Mouse (Mus musculus): Measurements from ENCODE around the gene Pgpep1l. TPM values are rescaled to one million over a fixed set of nuclear protein-coding genes. Genes with fewer than 3 reads are reported as not detected.

The Pgpep1l gene
- polyA plus RNA-seq, 1 experiment from 2014 or later, result not detected

DNA sequence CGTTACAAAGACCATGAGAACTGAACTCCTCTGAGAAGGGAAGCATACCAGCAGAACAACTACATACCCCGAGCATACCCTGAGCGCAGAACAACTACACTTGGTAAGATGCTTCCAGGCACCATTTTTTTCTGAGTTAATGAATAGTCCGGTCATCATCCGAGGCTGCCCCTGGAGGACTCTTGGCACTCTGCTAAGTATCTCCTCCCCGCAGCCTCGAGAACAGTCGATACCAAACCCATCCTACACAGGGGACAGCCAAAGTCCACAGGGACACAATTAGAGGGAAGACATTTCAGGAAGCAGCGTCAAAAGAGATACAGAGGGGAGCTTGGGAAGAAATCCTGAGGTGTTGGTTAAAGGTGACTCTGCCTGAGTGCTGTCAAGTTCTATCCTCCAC lies 22.8 kb downstream of the Pgpep1l start:
- Histone ChIP-seq H3K27ac (replicated peaks; ENCODE audit: low read depth, low read length) (no peak overlapping the region), H3K27me3 (ENCODE audit: control insufficient read depth, insufficient read depth, low read length) (no peaks in the 10 kb centered on the region), H3K9me3 (ENCODE audit: control insufficient read depth, low read length) (no peaks in the 10 kb centered on the region), H3K9ac (replicated peaks; ENCODE audit: low read length) (no peak overlapping the region), H3K36me3 (ENCODE audit: control insufficient read depth, insufficient read depth, low read length) (no peaks in the 10 kb centered on the region), H3K4me3 (replicated peaks; ENCODE audit: low read depth, low read length) (no peak overlapping the region), H3K4me1 (ENCODE audit: control insufficient read depth, insufficient read depth, low read length) (0 out of 2 replicates have a peak, but pooled peaks cover 3% of the 10 kb centered on the region), H3K4me2 (ENCODE audit: low read length) (no peak overlapping the region)
- DNase-seq, result no peak
- WGBS, result 73% methylated on average over 9 of the region's 9 CpGs
- no peak for ATAC-seq (ENCODE audit: low FRiP score, low TSS enrichment)

DNA sequence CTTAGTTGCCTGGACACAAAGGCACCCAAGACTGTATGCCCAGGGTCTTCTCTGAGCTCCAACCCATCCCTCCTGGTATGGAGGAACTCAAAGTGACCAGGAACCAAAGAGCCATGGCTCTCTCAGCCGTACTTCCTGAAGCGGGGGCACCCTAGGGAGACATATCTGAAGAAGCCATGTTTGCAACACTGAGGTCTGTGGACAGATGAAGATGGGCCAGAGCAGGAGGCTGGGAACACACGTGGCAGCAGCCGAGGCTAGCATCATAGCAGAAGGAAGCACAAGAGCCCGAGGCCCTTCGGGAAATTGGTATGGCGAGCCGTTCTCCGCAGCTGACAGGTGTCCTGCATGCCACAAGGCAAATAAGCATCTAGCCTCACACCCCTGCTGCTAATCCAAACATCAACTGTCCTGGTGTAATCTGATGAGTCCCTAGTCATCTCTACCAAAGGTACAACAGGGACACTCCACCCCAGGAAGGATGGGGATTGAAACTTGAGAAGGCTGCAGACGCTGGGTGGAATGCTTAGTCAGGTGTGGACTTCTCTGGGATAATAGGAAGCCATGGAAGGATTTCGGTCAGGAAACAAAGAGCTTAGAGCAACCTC lies 24.7 kb downstream of the Pgpep1l start:
- H3K9ac ChIP-seq (replicated peaks; ENCODE audit: low read length), result no peak overlapping the region
- 70% methylated on average over 11 of the region's 11 CpGs for WGBS

DNA sequence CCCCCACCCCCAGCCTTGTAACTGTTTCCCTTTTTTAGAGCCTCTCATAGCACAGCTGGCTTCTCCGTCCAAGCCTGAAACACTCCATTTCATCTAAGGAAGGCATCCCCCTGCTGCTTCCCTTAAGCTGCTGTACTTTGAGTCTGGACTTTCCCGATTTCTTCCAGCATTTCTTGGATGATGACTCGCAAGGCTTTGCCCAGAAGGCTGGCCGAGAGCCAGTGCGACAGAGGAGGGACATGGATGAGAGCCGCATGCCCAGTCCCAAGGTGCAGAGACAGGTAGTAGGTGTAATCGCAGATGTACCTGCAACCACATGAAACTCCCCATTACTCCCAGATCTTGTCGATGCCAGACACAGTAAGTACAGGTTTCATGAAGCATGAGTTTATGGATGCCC lies 27.2 kb downstream of the Pgpep1l start:
- DNase-seq (no peak), ATAC-seq (ENCODE audit: low FRiP score, low TSS enrichment) (no peak)
- Histone ChIP-seq H3K4me3 (replicated peaks; ENCODE audit: low read depth, low read length) (no peak overlapping the region), H3K9me3 (ENCODE audit: control insufficient read depth, low read length) (no peaks in the 10 kb centered on the region), H3K36me3 (ENCODE audit: control insufficient read depth, insufficient read depth, low read length) (peaks cover under 1% of the 10 kb centered on the region; the same call in 1 of the 2 replicates), H3K4me1 (ENCODE audit: control insufficient read depth, insufficient read depth, low read length) (0 out of 2 replicates have a peak, but pooled peaks cover 11% of the 10 kb centered on the region), H3K9ac (replicated peaks; ENCODE audit: low read length) (no peak overlapping the region), H3K27me3 (ENCODE audit: control insufficient read depth, insufficient read depth, low read length) (no peaks in the 10 kb centered on the region), H3K4me2 (ENCODE audit: low read length) (no peak overlapping the region), H3K27ac (replicated peaks; ENCODE audit: low read depth, low read length) (no peak overlapping the region)
- WGBS, result 80% methylated on average over 8 of the region's 8 CpGs

More for the DNA sequence above, 24.7 kb downstream of the Pgpep1l start:
- DNase-seq, result no peak
- H3K36me3 ChIP-seq (ENCODE audit: control insufficient read depth, insufficient read depth, low read length), result no peaks in the 10 kb centered on the region
- 0 out of 2 replicates have a peak, but pooled peaks cover 3% of the 10 kb centered on the region for H3K4me1 ChIP-seq (ENCODE audit: control insufficient read depth, insufficient read depth, low read length)
- no peak overlapping the region for H3K4me3 ChIP-seq (replicated peaks; ENCODE audit: low read depth, low read length)
- no peak for ATAC-seq (ENCODE audit: low FRiP score, low TSS enrichment)
- no peaks in the 10 kb centered on the region for H3K27me3 ChIP-seq (ENCODE audit: control insufficient read depth, insufficient read depth, low read length)
- no peaks in the 10 kb centered on the region for H3K9me3 ChIP-seq (ENCODE audit: control insufficient read depth, low read length)
- H3K4me2 ChIP-seq (ENCODE audit: low read length), result no peak overlapping the region
- no peak overlapping the region for H3K27ac ChIP-seq (replicated peaks; ENCODE audit: low read depth, low read length)

DNA sequence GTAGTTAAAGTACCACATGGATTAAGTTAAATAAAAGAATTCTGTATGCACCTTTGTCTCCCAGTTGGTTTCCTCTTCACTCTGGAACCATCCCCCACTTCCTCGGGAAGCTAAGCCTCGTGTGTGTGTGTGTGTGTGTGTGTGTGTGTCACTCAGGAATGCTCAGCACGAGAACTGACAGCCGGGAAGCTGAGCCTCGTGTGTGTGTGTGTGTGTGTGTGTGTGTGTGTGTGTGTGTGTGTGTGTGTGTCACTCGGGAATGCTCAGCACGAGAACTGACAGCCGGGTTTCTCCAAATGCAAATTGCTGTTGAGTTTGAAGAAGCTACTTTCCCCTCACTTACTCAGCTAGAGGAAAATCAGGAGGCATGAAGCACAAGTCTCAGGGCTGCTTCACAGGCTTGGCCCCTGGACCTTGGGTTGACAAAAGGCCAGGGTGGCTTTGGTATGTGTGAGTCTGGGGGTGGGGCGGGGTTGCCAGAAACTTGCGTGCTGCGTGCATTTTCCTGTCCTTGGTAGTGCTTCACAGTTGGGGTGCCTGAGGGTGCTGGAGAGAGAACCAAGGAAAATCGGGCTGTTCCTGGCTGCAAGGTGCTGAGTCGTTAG lies 30.3 kb downstream of the Pgpep1l start:
- Histone ChIP-seq H3K27me3 (ENCODE audit: control insufficient read depth, insufficient read depth, low read length) (no peaks in the 10 kb centered on the region), H3K4me1 (ENCODE audit: control insufficient read depth, insufficient read depth, low read length) (0 out of 2 replicates have a peak, but pooled peaks cover 11% of the 10 kb centered on the region), H3K36me3 (ENCODE audit: control insufficient read depth, insufficient read depth, low read length) (peaks cover 22% of the 10 kb centered on the region), H3K9ac (replicated peaks; ENCODE audit: low read length) (no peak overlapping the region), H3K27ac (replicated peaks; ENCODE audit: low read depth, low read length) (no peak overlapping the region), H3K4me2 (ENCODE audit: low read length) (no peak overlapping the region), H3K4me3 (replicated peaks; ENCODE audit: low read depth, low read length) (no peak overlapping the region), H3K9me3 (ENCODE audit: control insufficient read depth, low read length) (no peaks in the 10 kb centered on the region)
- WGBS, result 26% methylated on average over 13 of the region's 13 CpGs
- ATAC-seq (ENCODE audit: low FRiP score, low TSS enrichment) (peak; percentile 60; the same call in 1 of the 2 replicates), DNase-seq (peak; percentile 75)

DNA sequence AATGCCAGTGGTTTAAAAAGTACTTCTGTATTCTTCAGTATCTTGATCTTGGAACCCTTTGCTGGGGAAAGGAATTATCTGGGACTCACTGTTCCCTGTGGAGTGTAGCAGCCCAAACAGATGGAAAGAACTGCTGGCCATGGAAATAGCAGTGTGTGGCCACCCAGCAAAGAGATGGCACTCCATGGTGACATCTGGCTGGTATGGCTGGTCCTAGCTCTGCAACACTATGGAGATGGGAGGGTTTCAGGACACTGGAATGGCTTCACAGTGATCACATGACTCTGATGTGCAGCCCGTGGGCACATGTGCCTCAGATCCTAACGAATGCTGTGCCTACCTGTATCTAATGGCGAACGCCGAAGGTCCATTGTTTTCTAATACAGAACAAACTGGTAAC lies 31.5 kb downstream of the Pgpep1l start:
- H3K36me3 ChIP-seq (ENCODE audit: control insufficient read depth, insufficient read depth, low read length), result peaks cover 22% of the 10 kb centered on the region
- WGBS, result 90% methylated on average over 5 of the region's 5 CpGs
- H3K4me2 ChIP-seq (ENCODE audit: low read length), result no peak overlapping the region
- H3K27ac ChIP-seq (replicated peaks; ENCODE audit: low read depth, low read length), result no peak overlapping the region
- peaks cover 16% of the 10 kb centered on the region; the same call in 1 of the 2 replicates for H3K4me1 ChIP-seq (ENCODE audit: control insufficient read depth, insufficient read depth, low read length)
- no peaks in the 10 kb centered on the region for H3K9me3 ChIP-seq (ENCODE audit: control insufficient read depth, low read length)
- no peak for DNase-seq
- no peak for ATAC-seq (ENCODE audit: low FRiP score, low TSS enrichment)
- no peak overlapping the region for H3K4me3 ChIP-seq (replicated peaks; ENCODE audit: low read depth, low read length)
- H3K27me3 ChIP-seq (ENCODE audit: control insufficient read depth, insufficient read depth, low read length), result no peaks in the 10 kb centered on the region
- H3K9ac ChIP-seq (replicated peaks; ENCODE audit: low read length), result no peak overlapping the region

DNA sequence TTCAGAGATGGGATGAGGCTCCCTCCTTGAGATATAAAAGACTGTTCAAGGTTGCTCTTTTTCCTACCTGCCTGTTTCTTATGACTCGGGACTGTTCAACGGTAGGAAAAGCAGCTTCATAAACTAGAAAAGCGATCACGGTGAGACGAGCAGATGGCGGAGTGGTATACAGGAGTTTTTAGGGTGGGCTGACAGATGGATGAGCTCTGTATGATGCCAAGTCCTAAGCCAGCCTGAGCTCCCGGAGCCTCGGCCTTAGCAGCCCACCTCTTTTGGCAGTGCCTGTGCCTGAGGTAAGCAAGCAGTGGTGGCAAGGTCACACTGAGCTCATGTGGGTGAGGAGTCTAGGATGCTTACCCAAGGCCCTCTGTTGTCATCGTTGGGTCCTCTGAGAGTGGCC lies 33.2 kb downstream of the Pgpep1l start:
- H3K36me3 ChIP-seq (ENCODE audit: control insufficient read depth, insufficient read depth, low read length), result peaks cover 32% of the 10 kb centered on the region
- ATAC-seq (ENCODE audit: low FRiP score, low TSS enrichment), result no peak

DNA sequence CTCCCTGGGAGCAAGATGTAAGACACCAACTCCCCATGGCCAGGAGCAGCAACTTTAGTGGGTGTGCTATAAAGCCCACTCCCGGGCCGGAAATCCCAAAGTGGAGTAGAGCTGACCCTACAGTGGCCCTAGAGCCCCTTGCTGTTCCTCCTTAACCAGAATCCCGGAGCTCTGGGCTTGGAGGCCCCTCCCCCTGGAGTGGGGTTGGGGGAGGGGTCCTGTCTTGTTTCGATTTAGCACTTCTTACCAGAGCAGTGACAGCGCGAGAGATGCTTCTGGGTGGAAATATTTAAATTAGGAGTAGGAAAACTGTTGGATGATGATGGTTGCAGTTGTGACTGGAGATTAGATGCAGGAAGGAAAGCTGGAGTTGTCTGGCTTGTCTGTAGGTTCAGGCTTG lies 35.5 kb downstream of the Pgpep1l start:
- Histone ChIP-seq H3K27me3 (ENCODE audit: control insufficient read depth, insufficient read depth, low read length) (no peaks in the 10 kb centered on the region), H3K4me3 (replicated peaks; ENCODE audit: low read depth, low read length) (no peak overlapping the region), H3K27ac (replicated peaks; ENCODE audit: low read depth, low read length) (no peak overlapping the region; the same call in 1 of the 2 replicates), H3K36me3 (ENCODE audit: control insufficient read depth, insufficient read depth, low read length) (peaks cover 42% of the 10 kb centered on the region), H3K9me3 (ENCODE audit: control insufficient read depth, low read length) (no peaks in the 10 kb centered on the region), H3K9ac (replicated peaks; ENCODE audit: low read length) (no peak overlapping the region), H3K4me1 (ENCODE audit: control insufficient read depth, insufficient read depth, low read length) (peaks cover 5% of the 10 kb centered on the region; the same call in 1 of the 2 replicates), H3K4me2 (ENCODE audit: low read length) (no peak overlapping the region)
- 36% methylated on average over 6 of the region's 6 CpGs for WGBS
- ATAC-seq (ENCODE audit: low FRiP score, low TSS enrichment) (no peak), DNase-seq (peak; percentile 43)

More for the DNA sequence above, 33.2 kb downstream of the Pgpep1l start:
- 89% methylated on average over 9 of the region's 9 CpGs for WGBS
- H3K27ac ChIP-seq (replicated peaks; ENCODE audit: low read depth, low read length), result no peak overlapping the region
- peaks cover 12% of the 10 kb centered on the region; the same call in 1 of the 2 replicates for H3K4me1 ChIP-seq (ENCODE audit: control insufficient read depth, insufficient read depth, low read length)
- DNase-seq, result no peak
- no peak overlapping the region for H3K9ac ChIP-seq (replicated peaks; ENCODE audit: low read length)
- H3K27me3 ChIP-seq (ENCODE audit: control insufficient read depth, insufficient read depth, low read length), result no peaks in the 10 kb centered on the region
- no peak overlapping the region for H3K4me2 ChIP-seq (ENCODE audit: low read length)
- H3K4me3 ChIP-seq (replicated peaks; ENCODE audit: low read depth, low read length), result no peak overlapping the region
- H3K9me3 ChIP-seq (ENCODE audit: control insufficient read depth, low read length), result no peaks in the 10 kb centered on the region

DNA sequence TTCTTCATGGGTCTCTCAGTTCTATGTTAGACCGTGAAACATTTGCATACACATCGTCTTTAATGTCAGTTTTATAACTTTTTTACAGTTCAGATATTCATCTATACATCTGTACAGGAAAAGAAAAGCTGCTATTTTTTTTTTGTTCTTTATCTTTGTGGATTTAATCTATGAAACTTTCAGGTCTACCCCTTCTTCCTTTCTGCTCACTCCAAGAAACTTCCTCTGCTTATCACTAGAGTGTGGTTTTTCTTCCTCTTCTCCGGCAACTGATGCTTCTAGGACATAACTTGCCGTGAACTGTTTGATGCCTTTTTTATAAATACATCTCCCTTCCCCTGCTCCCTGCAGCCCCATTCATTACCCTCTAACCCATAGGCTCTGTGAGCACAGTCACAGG lies 36.4 kb downstream of the Pgpep1l start:
- no peaks in the 10 kb centered on the region for H3K9me3 ChIP-seq (ENCODE audit: control insufficient read depth, low read length)
- peaks cover 11% of the 10 kb centered on the region; the same call in 1 of the 2 replicates for H3K4me1 ChIP-seq (ENCODE audit: control insufficient read depth, insufficient read depth, low read length)
- no peaks in the 10 kb centered on the region for H3K27me3 ChIP-seq (ENCODE audit: control insufficient read depth, insufficient read depth, low read length)
- H3K4me2 ChIP-seq (ENCODE audit: low read length), result no peak overlapping the region
- H3K27ac ChIP-seq (replicated peaks; ENCODE audit: low read depth, low read length), result no peak overlapping the region
- WGBS, result 88% methylated on average over 4 of the region's 4 CpGs
- no peak overlapping the region for H3K4me3 ChIP-seq (replicated peaks; ENCODE audit: low read depth, low read length)
- no peak for ATAC-seq (ENCODE audit: low FRiP score, low TSS enrichment)
- no peak overlapping the region for H3K9ac ChIP-seq (replicated peaks; ENCODE audit: low read length)
- H3K36me3 ChIP-seq (ENCODE audit: control insufficient read depth, insufficient read depth, low read length), result peaks cover 43% of the 10 kb centered on the region
- no peak for DNase-seq

DNA sequence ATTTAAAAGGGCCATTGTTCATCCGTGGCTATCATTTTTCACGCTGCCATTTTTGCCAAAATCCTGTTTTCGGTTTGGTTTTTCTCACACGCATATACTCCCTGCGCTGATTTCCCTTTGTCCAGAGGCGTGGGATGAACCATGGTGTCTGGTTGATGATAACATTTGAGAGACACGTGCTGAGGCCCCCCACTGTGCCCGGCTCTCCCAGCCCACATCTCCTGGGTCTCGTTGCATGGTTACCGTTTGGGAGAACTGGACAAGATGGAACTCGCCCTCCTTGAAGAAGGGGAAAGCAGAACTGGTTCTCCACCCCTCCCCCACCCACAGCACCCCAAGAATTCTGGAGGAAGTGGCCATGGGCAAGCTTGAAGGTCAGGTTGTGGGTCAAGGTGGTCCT lies 37.0 kb downstream of the Pgpep1l start:
- ATAC-seq (ENCODE audit: low FRiP score, low TSS enrichment) (no peak), DNase-seq (no peak)
- Histone ChIP-seq H3K9me3 (ENCODE audit: control insufficient read depth, low read length) (no peaks in the 10 kb centered on the region), H3K4me3 (replicated peaks; ENCODE audit: low read depth, low read length) (no peak overlapping the region), H3K4me1 (ENCODE audit: control insufficient read depth, insufficient read depth, low read length) (peaks cover 13% of the 10 kb centered on the region; the same call in 1 of the 2 replicates), H3K36me3 (ENCODE audit: control insufficient read depth, insufficient read depth, low read length) (peaks cover 49% of the 10 kb centered on the region), H3K9ac (replicated peaks; ENCODE audit: low read length) (no peak overlapping the region), H3K4me2 (ENCODE audit: low read length) (no peak overlapping the region), H3K27me3 (ENCODE audit: control insufficient read depth, insufficient read depth, low read length) (no peaks in the 10 kb centered on the region), H3K27ac (replicated peaks; ENCODE audit: low read depth, low read length) (no peak overlapping the region)
- WGBS, result 77% methylated on average over 11 of the region's 11 CpGs

Data from midbrain, embryonic 14.5 days (tissue).